Mouse (Mus musculus) cerebellum, adult 2 months (tissue): ENCODE measurements around the gene Smg6. TPM values are rescaled to one million over a fixed set of nuclear protein-coding genes. Genes with fewer than 3 reads are reported as not detected.

Experiments used
- DNase-seq, 2 experiments: peaks; one replicate each; pipeline ENCODE4 v3.0.0; 2021
- H3K27ac ChIP-seq: fragments of 200-500 bp; 2 replicates; pipeline ENCODE4 v1.5.1; 2012; ENCODE audit warnings: low read length, control low read depth, inconsistent platforms; ENCODE audit not compliant: insufficient read depth
- H3K27me3 ChIP-seq: fragments of 200-500 bp; 2 replicates; pipeline ENCODE4 v1.6.1; 2012; ENCODE audit warnings: inconsistent platforms, mild to moderate bottlenecking, low read length, moderate library complexity; ENCODE audit not compliant: control insufficient read depth, insufficient read depth
- H3K4me1 ChIP-seq: fragments of 200-500 bp; 2 replicates; pipeline ENCODE4 v1.6.1; 2011; ENCODE audit warnings: low read length; ENCODE audit not compliant: control insufficient read depth, insufficient read depth
- H3K4me3 ChIP-seq: fragments of 200-500 bp; replicated peaks from 2 replicates; pipeline ENCODE3; 2011; ENCODE audit warnings: mild to moderate bottlenecking, low read depth, low read length, control low read depth; ENCODE audit not compliant: insufficient read depth
- CTCF ChIP-seq: fragments of 200-500 bp; IDR thresholded peaks from 2 replicates; pipeline ENCODE4 v1.5.1; 2011; ENCODE audit warnings: low read depth, mild to moderate bottlenecking, control low read depth, low read length, moderate library complexity, borderline replicate concordance; ENCODE audit not compliant: insufficient read depth
- POLR2A ChIP-seq: fragments of 200-500 bp; IDR thresholded peaks from 2 replicates; pipeline ENCODE4 v1.6.1; 2011; ENCODE audit warnings: low read length, control low read depth, borderline replicate concordance; ENCODE audit not compliant: insufficient read depth
- WGBS: fragments of 180-500 bp; shearing (Covaris S2); methylation state at CpG from one replicate; pipeline ENCODE4 v1.1.7; 2018; 5-methylcytosine and 5-hydroxymethylcytosine counted together
- polyA plus RNA-seq: library from polyadenylated mRNA; depleted of rRNA; stranded (reverse); fragments of >200 nt; gene quantifications from 2 replicates; pipeline ENCODE4 v1.2.3, GENCODE M21; 2012

The Smg6 gene
- polyA plus RNA-seq, 1 experiment = 31.1 TPM

GRCm38 (mm10) chr11:74896901-74897677 lies 28.5 kb upstream of the Smg6 start, which contains the start of gene Sgsm2:
TSS of gene Sgsm2 (minus strand) at chr11:74897060.
- DNase-seq = peak; percentile 63 to 68
- TF ChIP-seq CTCF (no peak), POLR2A (0 out of 2 replicates have a peak, but pooled peaks have one; percentile 5)
- WGBS = 1% methylated on average over 71 of the region's 74 CpGs
- H3K4me3 ChIP-seq = peak within 1 kb of the TSS; percentile 65
- peak within 1 kb of the TSS; percentile 63 for H3K27ac ChIP-seq
- H3K4me1 ChIP-seq = 0 out of 2 replicates have a peak, but pooled peaks cover 3% of the 10 kb centered on the region
- H3K27me3 ChIP-seq = no peaks in the 10 kb centered on the region

GRCm38 (mm10) chr11:74897678-74898516 lies 27.7 kb upstream of the Smg6 start, which contains the start of gene Tsr1:
TSS of gene Tsr1 (plus strand) at chr11:74898071.
- Histone ChIP-seq H3K4me3 (peak within 1 kb of the TSS; percentile 65), H3K27ac (peak within 1 kb of the TSS; percentile 63), H3K4me1 (0 out of 2 replicates have a peak, but pooled peaks cover 3% of the 10 kb centered on the region), H3K27me3 (no peaks in the 10 kb centered on the region)
- DNase-seq = peak; percentile 86 to 89
- peak; percentile 77; the same call in 1 of the 2 replicates for TF ChIP-seq POLR2A
- no peak for TF ChIP-seq CTCF
- under 1% methylated on average over 54 of the region's 54 CpGs for WGBS

GRCm38 (mm10) chr11:74898517-74898827 lies 27.2 kb upstream of the Smg6 start:
- no peak for TF ChIP-seq CTCF
- no peak for TF ChIP-seq POLR2A
- H3K4me3 ChIP-seq = peak overlapping the region; percentile 65
- H3K27ac ChIP-seq = no peak overlapping the region
- WGBS = 2% methylated on average over 7 of the region's 7 CpGs
- no peaks in the 10 kb centered on the region for H3K27me3 ChIP-seq
- 0 out of 2 replicates have a peak, but pooled peaks cover 3% of the 10 kb centered on the region for H3K4me1 ChIP-seq
- DNase-seq = no peak

- TF ChIP-seq CTCF (no peak), POLR2A (no peak)
- no peaks in the 10 kb centered on the region for H3K27me3 ChIP-seq
- no peak overlapping the region for H3K4me3 ChIP-seq
- WGBS = 90% methylated on average over 6 of the region's 6 CpGs
- no peaks in the 10 kb centered on the region for H3K4me1 ChIP-seq
- DNase-seq = no peak
- no peak overlapping the region for H3K27ac ChIP-seq
These were observed 24.1 kb upstream of the Smg6 start for GRCm38 (mm10) chr11:74901555-74901954.

GRCm38 (mm10) chr11:74902416-74902815 lies 23.2 kb upstream of the Smg6 start:
- WGBS = 95% methylated on average over 5 of the region's 5 CpGs
- Histone ChIP-seq H3K27me3 (no peaks in the 10 kb centered on the region), H3K27ac (no peak overlapping the region), H3K4me3 (no peak overlapping the region), H3K4me1 (no peaks in the 10 kb centered on the region)
- DNase-seq = no peak
- no peak for TF ChIP-seq POLR2A

- H3K4me1 ChIP-seq = no peaks in the 10 kb centered on the region
- TF ChIP-seq POLR2A (no peak), CTCF (no peak)
- WGBS = 93% methylated on average over 6 of the region's 6 CpGs
- H3K27ac ChIP-seq = no peak overlapping the region
- H3K4me3 ChIP-seq = no peak overlapping the region
- no peaks in the 10 kb centered on the region for H3K27me3 ChIP-seq
- no peak for DNase-seq
These were observed 17.8 kb upstream of the Smg6 start for GRCm38 (mm10) chr11:74907850-74908249.

- Histone ChIP-seq H3K4me3 (no peak overlapping the region), H3K4me1 (no peaks in the 10 kb centered on the region), H3K27me3 (no peaks in the 10 kb centered on the region), H3K27ac (no peak overlapping the region)
- 63% methylated on average over 12 of the region's 12 CpGs for WGBS
- no peak for TF ChIP-seq CTCF
- no peak for TF ChIP-seq POLR2A
- no peak for DNase-seq
These were observed 16.8 kb upstream of the Smg6 start for GRCm38 (mm10) chr11:74908618-74909399.
